Comparison of ENCODE assay signal across 8 mouse cellular contexts in genomic region chr2:128125635-128126470, GRCm38 (mm10). TPM values are rescaled to one million over a fixed set of nuclear protein-coding genes. Genes with fewer than 3 reads are reported as not detected.
DNase-seq lines count a peak whose midpoint lies in the region; ATAC-seq and TF ChIP-seq lines count a peak whose summit lies in the region.

Gene Bcl2l11 (plus strand): TSS chr2:128126038.

- H3K36me3 ChIP-seq in embryonic facial prominence, embryonic 10.5 days (replicated peaks) = peaks cover 24% of the 10 kb centered on the region
- H3K36me3 ChIP-seq in intestine, postnatal 0 days (ENCODE audit: control insufficient read depth, insufficient read depth) = peaks cover 6% of the 10 kb centered on the region; the same call in 1 of the 2 replicates
- H3K36me3 ChIP-seq in midbrain, embryonic 10.5 days = peaks cover 23% of the 10 kb centered on the region

- peak; percentile 99 for DNase-seq in adrenal gland, postnatal 14 days
- peak; percentile 99 for DNase-seq in embryonic facial prominence, embryonic 10.5 days (ENCODE audit: low spot score)
- no peak for DNase-seq in gonadal fat pad, adult 2 months (ENCODE audit: low read depth)
- DNase-seq in left cerebral cortex, postnatal 36 days (ENCODE audit: low spot score in 2 of 2) = peak; percentile 86 to 88
- DNase-seq in midbrain, embryonic 10.5 days (ENCODE audit: low spot score) = peak; percentile 98
- peak; percentile 84 to 86 for DNase-seq in right cerebral cortex, postnatal 36 days (ENCODE audit: low spot score in 2 of 2)
- peak; percentile 97 for DNase-seq in yolk sac, embryonic 10.5 days (ENCODE audit: low spot score)

- WGBS in embryonic facial prominence, embryonic 10.5 days = 1% methylated on average over 76 of the region's 76 CpGs
- under 1% methylated on average over 71 of the region's 76 CpGs for WGBS in intestine, postnatal 0 days
- whole genome bisulfite sequencing in midbrain, embryonic 10.5 days = under 1% methylated on average over 76 of the region's 76 CpGs

- H3K4me1 ChIP-seq in embryonic facial prominence, embryonic 10.5 days = peaks cover 76% of the 10 kb centered on the region
- H3K4me1 ChIP-seq in intestine, postnatal 0 days (replicated peaks; ENCODE audit: control insufficient read depth, insufficient read depth, low read length) = peaks cover 17% of the 10 kb centered on the region
- H3K4me1 ChIP-seq in midbrain, embryonic 10.5 days = peaks cover 75% of the 10 kb centered on the region

- intact Hi-C loops in left cerebral cortex, postnatal 36 days (cut with DNase I) = loop anchor here (10.0 kb wide), 1 partner anchor 189 kb away; no protein-coding TSS in a partner anchor

- peak within 1 kb of the TSS; percentile 100 for H3K4me2 ChIP-seq in intestine, postnatal 0 days (replicated peaks; ENCODE audit: low read depth)

- peak within 1 kb of the TSS; percentile 88 for H3K4me3 ChIP-seq in embryonic facial prominence, embryonic 10.5 days
- H3K4me3 ChIP-seq in intestine, postnatal 0 days (ENCODE audit: low read depth, low read length) = peak within 1 kb of the TSS; percentile 73
- peak within 1 kb of the TSS; percentile 67 for H3K4me3 ChIP-seq in midbrain, embryonic 10.5 days

- peak within 1 kb of the TSS; percentile 67 for H3K9ac ChIP-seq in intestine, postnatal 0 days (ENCODE audit: low read depth, low read length)

- H3K27me3 ChIP-seq in embryonic facial prominence, embryonic 10.5 days (replicated peaks; ENCODE audit: low read depth, poor library complexity, severe bottlenecking) = peaks cover 40% of the 10 kb centered on the region
- H3K27me3 ChIP-seq in intestine, postnatal 0 days (replicated peaks; ENCODE audit: control insufficient read depth, insufficient read depth, low read length) = peaks cover 15% of the 10 kb centered on the region; the same call in 1 of the 2 replicates
- H3K27me3 ChIP-seq in midbrain, embryonic 10.5 days (ENCODE audit: low read depth, poor library complexity, severe bottlenecking) = peaks cover 43% of the 10 kb centered on the region

- peak; percentile 74 for ATAC-seq in intestine, postnatal 0 days

- no peaks in the 10 kb centered on the region for H3K9me3 ChIP-seq in embryonic facial prominence, embryonic 10.5 days
- no peaks in the 10 kb centered on the region for H3K9me3 ChIP-seq in intestine, postnatal 0 days (ENCODE audit: control insufficient read depth)
- H3K9me3 ChIP-seq in midbrain, embryonic 10.5 days (replicated peaks) = no peaks in the 10 kb centered on the region

- H3K27ac ChIP-seq in embryonic facial prominence, embryonic 10.5 days (replicated peaks) = peak within 1 kb of the TSS; percentile 96
- H3K27ac ChIP-seq in intestine, postnatal 0 days (ENCODE audit: low read depth, low read length) = peak within 1 kb of the TSS; percentile 93
- peak within 1 kb of the TSS; percentile 94 for H3K27ac ChIP-seq in midbrain, embryonic 10.5 days (replicated peaks)

- peak; percentile 81 for TF ChIP-seq CTCF in intestine, postnatal 0 days (IDR thresholded peaks at IDR 0.05; ENCODE audit: low read depth)

RNA-seq across cellular contexts. Expression of gene Bcl2l11, which starts in this region (rescaled TPM):
- total RNA-seq in adrenal gland, postnatal 14 days (2021) = 27.0 and 34.8 TPM in 2 replicates
- 32.5 and 35.7 TPM in 2 replicates for polyA plus RNA-seq in embryonic facial prominence, embryonic 10.5 days (2016; fragmentation: Nextera tagmentation; extraction: Ambion mirVana)
- 15.2 and 17.4 TPM in 2 replicates for polyA plus RNA-seq in gonadal fat pad, adult 2 months (2012; rRNA removed)
- 7.3 and 7.5 TPM in 2 replicates for polyA plus RNA-seq in intestine, postnatal 0 days (2015; fragmentation: Nextera tagmentation; extraction: Ambion mirVana)
- total RNA-seq in left cerebral cortex, postnatal 36 days (2021) = 1 to 10 TPM; 6.2 to 7.1 TPM
- 25.0 and 25.1 TPM in 2 replicates for polyA plus RNA-seq in midbrain, embryonic 10.5 days (2016; fragmentation: Nextera tagmentation; extraction: Ambion mirVana)
